Mouse (Mus musculus) brain, adult 2 months (tissue): ENCODE measurements around the gene Cpeb1.

Experiments
- DNase-seq: peaks from one replicate; pipeline ENCODE4 v3.0.0; 2011; ENCODE audit warnings: low read depth, low spot score

The Cpeb1 gene

GRCm38 (mm10) chr7:81455155-81455651, at the start of gene Cpeb1:
Cpeb1 (minus strand) TSS chr7:81455465.
- peak; percentile 90 for DNase-seq

- no peak for DNase-seq
These were observed 45.8 kb upstream of the Cpeb1 start for GRCm38 (mm10) chr7:81501050-81501449.

- no peak for DNase-seq
These were observed 42.9 kb upstream of the Cpeb1 start, which contains the start of gene BC048679 for GRCm38 (mm10) chr7:81498181-81498580. BC048679 (minus strand) TSS chr7:81498281.

GRCm38 (mm10) chr7:81497171-81497570, 41.9 kb upstream of the Cpeb1 start:
- DNase-seq, result no peak

GRCm38 (mm10) chr7:81493331-81494021, 38.2 kb upstream of the Cpeb1 start, which contains the start of gene Ap3b2:
Ap3b2 (minus strand) TSS chr7:81493925.
- peak; percentile 91 for DNase-seq

- no peak for DNase-seq
These were observed 37.4 kb upstream of the Cpeb1 start for GRCm38 (mm10) chr7:81492628-81493027.

GRCm38 (mm10) chr7:81489649-81490048, 34.4 kb upstream of the Cpeb1 start:
- DNase-seq, result no peak

GRCm38 (mm10) chr7:81480800-81481199, 25.5 kb upstream of the Cpeb1 start:
- peak; percentile 35 for DNase-seq

- no peak for DNase-seq
These were observed 24.3 kb upstream of the Cpeb1 start for GRCm38 (mm10) chr7:81479531-81480090.

GRCm38 (mm10) chr7:81478261-81478660, 23.0 kb upstream of the Cpeb1 start:
- peak; percentile 55 for DNase-seq

GRCm38 (mm10) chr7:81476833-81477232, 21.6 kb upstream of the Cpeb1 start:
- DNase-seq, result no peak

- DNase-seq, result peak; percentile 79
These were observed 20.0 kb upstream of the Cpeb1 start for GRCm38 (mm10) chr7:81475221-81475620.

GRCm38 (mm10) chr7:81464906-81465450, 9.7 kb upstream of the Cpeb1 start:
- peak; percentile 71 for DNase-seq

- no peak for DNase-seq
These were observed 8.9 kb upstream of the Cpeb1 start for GRCm38 (mm10) chr7:81464116-81464515.

- peak; percentile 53 for DNase-seq
These were observed 7.5 kb upstream of the Cpeb1 start for GRCm38 (mm10) chr7:81462815-81463214.

- DNase-seq, result peak; percentile 75
These were observed 780 bp downstream of the Cpeb1 start for GRCm38 (mm10) chr7:81454331-81455039.

- DNase-seq, result peak; percentile 50
These were observed 1.6 kb downstream of the Cpeb1 start for GRCm38 (mm10) chr7:81453443-81454274.

GRCm38 (mm10) chr7:81452971-81453441, 2.3 kb downstream of the Cpeb1 start:
- peak; percentile 58 for DNase-seq

- DNase-seq, result peak; percentile 64
These were observed 56.3 kb downstream of the Cpeb1 start for GRCm38 (mm10) chr7:81398957-81399356.

- no peak for DNase-seq
These were observed 75.9 kb downstream of the Cpeb1 start for GRCm38 (mm10) chr7:81379363-81379762.

GRCm38 (mm10) chr7:81372337-81372920, 82.8 kb downstream of the Cpeb1 start:
- peak; percentile 96 for DNase-seq
